Mouse (Mus musculus) cerebellum, adult 11 months (tissue): ENCODE measurements at regions not wholly inside any gene's neighbourhood (a gene's known extent, or its start where the extent isn't known, plus 50 kb on each side); places are given as distances from the start of the nearest gene placed in this dataset.

Experiments
- DNase-seq: peaks from one replicate; pipeline ENCODE4 v3.0.0; 2022

- no peak for DNase-seq
Observed at GRCm38 (mm10) chr3:143575737-143576136, 629.3 kb downstream of the Lmo4 start.

GRCm38 (mm10) chr3:143574035-143574864 lies 630.8 kb downstream of the Lmo4 start:
- no peak for DNase-seq

GRCm38 (mm10) chr3:143569930-143570329 lies 635.1 kb downstream of the Lmo4 start:
- no peak for DNase-seq

GRCm38 (mm10) chr3:143565067-143565466 lies 640.0 kb downstream of the Lmo4 start:
- DNase-seq: no peak

- no peak for DNase-seq
Observed at GRCm38 (mm10) chr3:143542811-143543210, 661.0 kb upstream of the Pkn2 start.

GRCm38 (mm10) chr3:143527982-143528381 lies 646.2 kb upstream of the Pkn2 start:
- DNase-seq: no peak

- no peak for DNase-seq
Observed at GRCm38 (mm10) chr3:143527274-143527673, 645.5 kb upstream of the Pkn2 start.

GRCm38 (mm10) chr3:143512517-143513249 lies 630.9 kb upstream of the Pkn2 start:
- DNase-seq: no peak

- no peak for DNase-seq
Observed at GRCm38 (mm10) chr3:143509531-143509930, 627.7 kb upstream of the Pkn2 start.

GRCm38 (mm10) chr3:143508280-143508679 lies 626.5 kb upstream of the Pkn2 start:
- no peak for DNase-seq

- no peak for DNase-seq
Observed at GRCm38 (mm10) chr3:143501017-143501416, 619.2 kb upstream of the Pkn2 start.

GRCm38 (mm10) chr3:143495389-143495788 lies 613.6 kb upstream of the Pkn2 start:
- DNase-seq: no peak

- no peak for DNase-seq
Observed at GRCm38 (mm10) chr3:143477916-143478610, 596.3 kb upstream of the Pkn2 start.

- DNase-seq: no peak
Observed at GRCm38 (mm10) chr3:143475461-143475860, 593.7 kb upstream of the Pkn2 start.

GRCm38 (mm10) chr3:143447005-143447709 lies 565.4 kb upstream of the Pkn2 start:
- DNase-seq: no peak

- no peak for DNase-seq
Observed at GRCm38 (mm10) chr3:143417401-143417800, 535.6 kb upstream of the Pkn2 start.

GRCm38 (mm10) chr3:143411655-143412054 lies 529.9 kb upstream of the Pkn2 start:
- no peak for DNase-seq

- DNase-seq: no peak
Observed at GRCm38 (mm10) chr3:143398966-143399365, 517.2 kb upstream of the Pkn2 start.

GRCm38 (mm10) chr3:143384357-143384756 lies 502.6 kb upstream of the Pkn2 start:
- DNase-seq: no peak

GRCm38 (mm10) chr3:143379193-143379592 lies 497.4 kb upstream of the Pkn2 start:
- DNase-seq: peak; percentile 13

GRCm38 (mm10) chr3:143377446-143377845 lies 495.6 kb upstream of the Pkn2 start:
- DNase-seq: no peak

- DNase-seq: no peak
Observed at GRCm38 (mm10) chr3:143375527-143376061, 493.8 kb upstream of the Pkn2 start.

- DNase-seq: no peak
Observed at GRCm38 (mm10) chr3:143373501-143373900, 491.7 kb upstream of the Pkn2 start.
